Mouse (Mus musculus) Muller cell, postnatal 12 days (primary cell): Measurements from ENCODE around the gene Gm28510.
"Not testable (repeated sequence)": the region's sequence is repeated elsewhere in the genome, so short reads cannot be mapped to it uniquely, and the experiment has no call there.

Experiments
- DNase-seq: peaks from one replicate; pipeline ENCODE4 v3.0.0-alpha.2; 2015; ENCODE audit errors: inconsistent ontology term

Gene Gm28510

DNA sequence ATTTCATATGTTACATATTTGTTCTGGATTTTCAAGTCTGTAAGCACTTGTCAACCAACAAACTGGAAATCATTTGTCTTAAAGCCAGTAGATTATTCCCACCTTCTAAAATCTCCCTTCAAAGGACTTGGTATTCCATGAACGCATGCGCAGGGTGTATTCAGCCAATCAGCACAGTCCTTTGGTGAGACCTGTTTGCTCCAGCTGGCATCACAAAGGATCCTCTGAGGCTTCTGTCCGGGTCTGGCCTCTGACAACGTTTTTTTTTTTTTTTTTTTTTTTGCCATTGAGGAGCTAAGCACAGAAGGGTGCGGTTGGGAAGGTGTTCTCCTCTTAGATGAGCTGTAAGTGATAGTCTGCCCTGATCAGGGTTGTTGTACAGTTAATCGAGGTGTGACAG, at the start of gene Gm28510:
TSS of gene Gm28510 (plus strand) at position 301 of the 400 bp plus-strand sequence.
- not testable (repeated sequence) for DNase-seq
